Mouse (Mus musculus) spleen, adult 18-20 months (tissue): ENCODE measurements around the gene Gm9774.

Source experiments
- DNase-seq, 2 experiments: peaks; one replicate each; pipeline ENCODE4 v3.0.0; 2022; ENCODE audit warnings: mixed read lengths in 2 of 2

Gene Gm9774

DNA sequence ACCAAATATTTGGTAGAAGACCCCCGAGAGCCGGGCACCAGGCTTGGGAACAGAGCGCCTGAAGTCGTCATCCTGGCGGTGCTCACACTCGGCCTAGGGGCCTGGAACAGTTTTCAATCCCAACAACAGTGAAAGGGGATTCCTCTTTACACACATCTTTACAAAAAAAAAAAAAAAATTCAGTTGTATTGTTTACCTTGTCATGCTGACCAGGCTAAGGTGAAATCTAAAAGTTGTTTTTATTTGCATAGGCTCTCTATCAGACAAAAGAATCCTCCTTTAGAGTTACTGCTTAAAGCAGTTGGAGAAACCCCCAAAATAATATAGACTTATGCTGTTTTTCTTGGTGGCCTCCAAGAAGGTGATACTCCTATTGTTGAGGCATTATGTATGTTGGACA, at the start of gene Gm9774:
Gm9774 (minus strand) TSS at position 101 of the 400 bp plus-strand sequence.
- no peak for DNase-seq

DNA sequence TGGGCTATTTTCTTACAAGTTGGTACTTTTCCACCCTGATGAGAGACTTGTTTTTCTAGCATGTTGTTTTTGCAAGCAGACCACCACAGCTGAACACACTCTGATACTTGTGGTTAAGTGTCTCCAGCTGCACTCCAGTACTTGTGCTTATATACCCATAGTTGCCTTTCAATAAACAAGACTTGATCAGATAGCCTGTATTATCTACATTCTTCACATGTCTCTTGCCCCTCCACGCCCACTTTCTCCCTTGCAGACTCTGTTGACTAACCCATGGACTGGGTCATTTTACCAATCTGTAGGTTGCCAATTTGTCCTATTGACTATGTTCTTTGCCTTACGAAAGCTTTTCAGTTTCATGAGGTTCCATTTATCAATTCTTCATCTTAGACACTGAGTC, 40.9 kb upstream of the Gm9774 start:
- no peak for DNase-seq

DNA sequence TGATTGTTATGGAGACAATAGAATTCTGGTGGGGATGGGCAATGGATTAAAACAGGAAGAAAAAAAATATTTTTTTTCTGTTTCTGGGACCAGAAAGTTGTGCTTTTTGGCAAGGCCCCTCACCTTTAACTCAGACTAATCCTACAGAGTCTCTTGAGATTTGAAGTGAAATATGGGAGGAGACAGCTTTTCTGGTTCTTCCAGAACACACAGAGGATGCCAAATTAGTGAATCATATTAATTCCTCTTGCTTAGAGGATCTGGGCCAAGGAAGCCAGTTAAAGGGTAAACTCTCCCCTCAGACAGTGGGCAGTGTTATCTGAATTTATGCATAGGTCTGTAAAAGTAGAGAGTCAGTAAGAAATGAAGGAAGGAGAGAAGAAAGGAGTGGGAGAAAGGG, 38.2 kb upstream of the Gm9774 start:
- DNase-seq = no peak

DNA sequence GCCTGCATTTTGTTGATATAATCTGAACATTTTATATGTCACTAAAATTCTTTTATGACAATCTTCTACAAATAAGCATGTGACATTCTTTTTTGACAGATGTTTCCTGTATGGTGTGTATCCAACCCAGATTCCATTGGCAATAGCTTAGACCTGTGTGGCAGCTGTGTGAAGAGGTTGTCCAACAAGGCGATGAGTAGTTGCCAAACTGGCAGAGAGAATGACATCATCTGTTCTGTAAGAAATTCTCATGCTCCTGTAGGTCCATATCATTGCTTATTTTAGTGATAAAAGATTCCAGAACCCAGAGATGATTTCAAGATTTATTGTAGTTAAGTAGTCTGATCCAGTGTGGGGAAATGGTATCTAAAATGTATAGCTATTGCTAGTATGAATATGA, 37.4 kb upstream of the Gm9774 start:
- DNase-seq = no peak

DNA sequence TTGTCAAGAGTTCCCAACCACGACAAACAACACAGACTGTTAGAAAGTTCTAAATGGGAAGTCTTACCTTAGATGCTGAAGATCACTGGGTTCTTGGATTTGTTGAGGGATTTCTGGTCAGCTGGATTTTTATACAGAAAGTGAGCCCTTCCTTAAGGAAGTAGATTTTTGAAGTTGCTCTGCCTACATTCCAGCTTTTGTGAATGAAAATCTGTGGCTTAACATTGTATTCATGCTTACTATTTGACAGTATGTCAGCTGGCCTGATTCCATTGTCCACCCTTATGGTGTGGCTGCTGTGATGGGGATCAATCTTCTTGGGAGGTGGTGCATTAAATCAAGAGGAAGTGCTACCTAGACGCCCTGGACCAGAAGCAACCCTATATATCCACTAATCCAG, 29.4 kb upstream of the Gm9774 start, which contains the start of gene Sprr3:
Sprr3 (minus strand) TSS at position 101 of the 400 bp plus-strand sequence.
- DNase-seq = no peak

DNA sequence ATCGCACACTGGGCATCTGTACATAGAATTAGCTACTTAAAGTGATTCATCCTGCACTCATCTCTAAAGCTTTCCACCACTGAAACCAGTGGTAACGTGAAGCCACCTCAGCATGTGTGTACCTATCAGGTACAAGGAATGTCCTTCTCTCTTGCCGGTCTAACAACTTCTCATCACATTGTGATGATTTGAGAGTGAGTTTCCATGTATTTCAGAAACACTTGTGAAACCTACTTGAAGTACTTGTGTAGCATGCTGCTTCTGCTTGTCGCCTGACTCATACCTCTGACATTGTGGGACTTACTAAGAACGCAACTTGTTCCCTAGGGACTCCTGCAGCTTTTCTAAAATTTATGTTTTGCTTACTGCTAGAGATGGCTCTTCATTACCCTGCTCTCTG, 25.9 kb upstream of the Gm9774 start:
- no peak for DNase-seq

DNA sequence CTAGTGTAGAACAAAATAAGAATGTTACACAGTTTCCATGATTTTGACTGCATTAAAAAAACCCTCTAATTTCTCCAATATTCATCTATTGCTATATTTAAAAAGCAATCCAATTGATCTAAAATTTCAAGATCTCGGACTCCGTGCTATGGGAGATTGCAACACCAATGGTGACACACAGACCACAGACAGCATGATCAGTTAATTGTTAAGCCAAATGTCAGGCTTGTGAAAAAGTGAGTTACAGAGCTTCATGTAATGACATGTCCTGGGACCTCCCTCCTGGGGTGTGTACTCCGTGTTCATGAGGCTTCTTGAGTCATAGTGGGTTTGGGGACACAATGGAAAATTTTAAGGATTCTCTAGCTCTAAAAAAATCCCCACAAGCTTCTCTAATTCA, 11.0 kb upstream of the Gm9774 start:
- no peak for DNase-seq

DNA sequence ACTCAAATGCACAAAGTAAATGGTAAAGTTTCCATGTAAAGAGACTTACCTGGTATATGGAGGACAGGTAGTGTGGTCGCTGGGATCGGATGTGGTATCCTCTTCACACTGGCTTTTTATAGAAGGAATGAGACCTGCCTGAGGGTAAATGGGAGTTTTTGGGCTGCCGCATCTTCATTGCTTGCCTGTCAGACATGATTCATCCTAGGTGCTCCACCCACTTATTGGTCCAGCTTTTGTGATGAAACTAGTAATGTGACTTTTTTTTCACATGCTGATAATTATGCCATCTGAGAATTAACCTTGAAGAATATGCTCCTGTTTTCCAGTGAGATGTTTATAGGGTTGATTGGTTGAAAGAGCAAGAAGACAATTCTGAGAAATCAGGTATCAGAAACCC, 9.5 kb upstream of the Gm9774 start, which contains the start of gene Sprr1b:
Sprr1b (minus strand) TSS at position 101 of the 400 bp plus-strand sequence.
- no peak for DNase-seq

DNA sequence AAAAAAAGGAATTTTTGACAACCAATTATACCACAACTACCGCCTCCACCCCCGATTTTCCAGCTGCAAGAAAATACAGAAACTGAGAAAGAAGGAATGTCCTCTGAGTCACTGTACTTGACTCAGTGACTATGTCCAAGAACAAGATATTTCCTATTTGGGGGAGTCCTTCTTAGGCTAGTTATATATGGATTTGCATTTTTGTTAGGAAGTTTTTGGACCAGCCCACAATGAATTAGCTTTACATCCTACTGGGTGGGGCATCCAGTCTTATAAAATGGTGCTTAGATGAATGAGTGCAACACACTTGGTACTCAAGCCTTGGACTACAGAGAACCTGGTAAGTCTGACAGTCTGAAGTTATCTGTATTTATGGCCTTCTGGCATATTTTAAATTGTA, 3.1 kb upstream of the Gm9774 start, which contains the start of gene Sprr2k:
Sprr2k (plus strand) TSS at position 301 of the 400 bp plus-strand sequence.
- no peak for DNase-seq

DNA sequence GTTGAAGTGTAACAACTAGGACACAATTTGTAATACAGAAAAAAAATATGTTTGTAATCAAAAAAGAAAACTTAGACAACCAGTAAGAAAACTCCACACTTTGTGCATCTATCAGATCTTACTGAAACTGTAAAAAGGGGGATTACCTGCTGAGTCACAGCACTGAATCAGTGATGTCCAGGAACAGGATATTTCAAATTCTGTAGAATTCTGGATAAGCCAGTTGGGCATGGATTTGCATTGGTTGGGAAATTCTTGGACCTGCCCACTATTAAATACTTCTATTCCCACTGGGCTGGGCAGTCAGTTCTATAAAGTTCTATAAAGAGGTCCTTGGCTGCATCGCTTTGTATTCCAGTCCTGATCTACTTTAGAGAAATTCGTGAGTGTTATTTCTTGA, 11.4 kb downstream of the Gm9774 start, which contains the start of gene Sprr2j-ps:
Sprr2j-ps (plus strand) TSS at position 301 of the 400 bp plus-strand sequence.
- no peak for DNase-seq

DNA sequence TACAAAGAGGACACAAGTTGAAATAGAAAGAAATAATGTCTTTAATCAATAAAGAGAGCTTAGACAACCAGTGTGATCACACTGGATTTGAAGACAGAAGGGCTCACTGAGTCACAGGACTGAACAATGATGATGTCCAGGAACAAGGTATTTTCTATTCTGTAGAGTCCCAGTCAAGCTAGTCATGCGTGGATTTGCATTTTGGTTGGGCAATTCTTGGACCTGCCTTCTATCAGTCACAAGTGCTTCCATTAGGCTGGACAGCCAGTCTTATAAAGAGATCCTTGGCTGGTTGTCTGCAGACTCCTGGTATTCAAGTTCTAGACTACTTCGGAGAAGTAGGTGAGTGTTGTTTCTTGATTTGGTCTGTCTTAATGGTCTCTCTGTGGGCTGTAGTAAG, 21.5 kb downstream of the Gm9774 start, which contains the start of gene Sprr2i:
Sprr2i (plus strand) TSS at position 301 of the 400 bp plus-strand sequence.
- no peak for DNase-seq

DNA sequence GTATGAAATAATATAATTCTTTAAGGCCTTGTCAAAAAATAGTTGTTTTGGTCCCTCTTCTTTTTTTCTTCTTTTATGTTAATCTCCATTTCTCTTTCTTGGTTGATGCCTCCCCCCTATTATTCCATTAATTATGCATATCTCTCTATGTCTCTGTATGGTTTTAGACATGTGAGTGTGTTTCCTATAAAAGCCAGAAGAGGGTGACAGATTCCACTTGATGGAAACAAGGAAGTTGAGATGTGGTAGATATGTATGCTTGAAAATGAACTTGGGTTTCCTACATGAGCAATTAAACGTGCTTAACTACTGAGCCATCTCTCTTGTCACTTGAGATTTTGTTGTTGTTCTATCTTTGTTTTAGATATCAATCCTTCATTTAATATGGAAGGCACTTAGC, 34.9 kb downstream of the Gm9774 start:
- no peak for DNase-seq

DNA sequence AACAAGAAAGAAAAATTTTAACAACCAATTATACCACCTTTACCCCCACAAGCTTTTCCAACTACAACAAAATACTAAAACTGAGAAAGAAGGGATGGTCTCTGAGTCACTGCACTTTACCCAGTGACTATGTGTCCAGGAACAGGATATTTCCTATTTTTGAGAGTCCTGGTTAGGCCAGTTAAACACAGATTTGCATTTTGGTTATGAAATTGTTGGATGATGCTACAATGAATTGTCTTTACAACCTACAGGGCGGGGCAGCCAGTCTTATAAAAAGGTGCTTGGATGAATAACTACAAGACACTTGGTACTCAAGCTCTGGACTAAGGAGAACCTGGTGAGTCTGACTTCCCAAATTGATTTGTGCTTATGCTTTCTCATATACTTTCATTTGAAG, 43.8 kb downstream of the Gm9774 start, which contains the start of gene Sprr2h:
Sprr2h (plus strand) TSS at position 301 of the 400 bp plus-strand sequence.
- no peak for DNase-seq
